25 mouse cellular contexts compared by ENCODE assay signal in genomic region chr1:66692308-66692707, GRCm38 (mm10). TPM values are rescaled to one million over a fixed set of nuclear protein-coding genes. Genes with fewer than 3 reads are reported as not detected.
DNase-seq lines count a peak whose midpoint lies in the region; ATAC-seq and TF ChIP-seq lines count a peak whose summit lies in the region.
"Had no signal": no experiment of that assay in that cellular context is flagged by ENCODE, and none has a peak within 500 bp of the region (broad histone marks: within the 10 kb centered on the region; RNA-seq: fewer than 3 reads in every experiment).

No protein-coding gene starts in this region.

- no peaks in the 10 kb centered on the region for H3K27me3 ChIP-seq in forebrain, postnatal 0 days (ENCODE audit: insufficient read depth, low read length)
- no peaks in the 10 kb centered on the region for H3K27me3 ChIP-seq in forebrain, embryonic 10.5 days (ENCODE audit: poor library complexity, severe bottlenecking)
- no peaks in the 10 kb centered on the region for H3K27me3 ChIP-seq in neural tube, embryonic 15.5 days (replicated peaks)
- H3K27me3 ChIP-seq: embryonic facial prominence, embryonic 13.5 days; heart, embryonic 13.5 days had no signal

- 51% methylated on average over 1 of the region's 1 CpGs for WGBS in forebrain, postnatal 0 days
- WGBS in forebrain, embryonic 10.5 days = 54% methylated on average over 1 of the region's 1 CpGs
- WGBS in neural tube, embryonic 15.5 days = 78% methylated on average over 1 of the region's 1 CpGs

- no peaks in the 10 kb centered on the region for H3K4me1 ChIP-seq in forebrain, postnatal 0 days (ENCODE audit: insufficient read depth)
- H3K4me1 ChIP-seq in forebrain, embryonic 10.5 days = peaks cover 5% of the 10 kb centered on the region
- no peaks in the 10 kb centered on the region for H3K4me1 ChIP-seq in neural tube, embryonic 15.5 days
- H3K4me1 ChIP-seq: embryonic facial prominence, embryonic 13.5 days; heart, embryonic 13.5 days had no signal

- no peaks in the 10 kb centered on the region for H3K9me3 ChIP-seq in forebrain, postnatal 0 days (ENCODE audit: low read length)
- no peaks in the 10 kb centered on the region for H3K9me3 ChIP-seq in forebrain, embryonic 10.5 days
- H3K9me3 ChIP-seq in neural tube, embryonic 15.5 days (replicated peaks) = no peaks in the 10 kb centered on the region
- H3K9me3 ChIP-seq: embryonic facial prominence, embryonic 13.5 days; heart, embryonic 13.5 days had no signal

- TF ChIP-seq POLR2A in brain, embryonic 14.5 days (IDR thresholded peaks at IDR 0.05; ENCODE audit: borderline replicate concordance, extremely low read depth, insufficient read depth, insufficient read length, poor library complexity, severe bottlenecking) = no peak

- H3K4me3 ChIP-seq in forebrain, postnatal 0 days (ENCODE audit: low read depth, low read length) = no peak overlapping the region
- H3K4me3 ChIP-seq in forebrain, embryonic 10.5 days = no peak overlapping the region
- H3K4me3 ChIP-seq in layer of hippocampus, adult 2 months = no peak overlapping the region
- no peak overlapping the region for H3K4me3 ChIP-seq in neural tube, embryonic 15.5 days (replicated peaks)
- H3K4me3 ChIP-seq: embryonic facial prominence, embryonic 13.5 days; gastrocnemius, adult 2 months; heart, embryonic 13.5 days had no signal

- 0 out of 2 replicates have a peak, but pooled peaks have one; percentile 30 for ATAC-seq in forebrain, postnatal 0 days
- peak; percentile 41; the same call in 1 of the 2 replicates for ATAC-seq in neural tube, embryonic 15.5 days (ENCODE audit: low FRiP score)
- ATAC-seq: intestine, embryonic 16.5 days; Patski had no signal

- H3K36me3 ChIP-seq in forebrain, postnatal 0 days (ENCODE audit: insufficient read depth) = no peaks in the 10 kb centered on the region
- no peaks in the 10 kb centered on the region for H3K36me3 ChIP-seq in forebrain, embryonic 10.5 days (replicated peaks)
- no peaks in the 10 kb centered on the region for H3K36me3 ChIP-seq in neural tube, embryonic 15.5 days
- H3K36me3 ChIP-seq: embryonic facial prominence, embryonic 13.5 days; heart, embryonic 13.5 days had no signal

- no peak overlapping the region for H3K9ac ChIP-seq in forebrain, postnatal 0 days
- no peak overlapping the region for H3K9ac ChIP-seq in neural tube, embryonic 15.5 days (replicated peaks)
- H3K9ac ChIP-seq: embryonic facial prominence, embryonic 13.5 days; heart, embryonic 13.5 days; liver, embryonic 14.5 days had no signal

- 0 out of 2 replicates have a peak overlapping the region, but pooled peaks have one; percentile 37 for H3K27ac ChIP-seq in forebrain, postnatal 0 days (ENCODE audit: low read depth, low read length)
- H3K27ac ChIP-seq in forebrain, embryonic 10.5 days = no peak overlapping the region
- H3K27ac ChIP-seq in layer of hippocampus, adult 2 months = peak overlapping the region; percentile 74
- H3K27ac ChIP-seq in neural tube, embryonic 15.5 days (replicated peaks) = peak overlapping the region; percentile 56; the same call in 1 of the 2 replicates
- H3K27ac ChIP-seq: embryonic facial prominence, embryonic 13.5 days; gastrocnemius, adult 2 months; heart, embryonic 13.5 days; liver, embryonic 14.5 days; macrophage had no signal

- DNase-seq in forebrain, postnatal 0 days = no peak
- DNase-seq in forebrain, embryonic 10.5 days (ENCODE audit: extremely low spot score, low spot score) = no peak
- no peak for DNase-seq in layer of hippocampus, adult 2 months (ENCODE audit: low spot score in 2 of 2)
- no peak for DNase-seq in layer of hippocampus, adult 9-11 months
- peak; percentile 12 for DNase-seq in brain, embryonic 14.5 days (ENCODE audit: low read depth)
- DNase-seq in adipocyte (ENCODE audit: low spot score) = no peak
- DNase-seq: adrenal gland, postnatal 14 days; cerebellum, adult 11-12 months; gastrocnemius, adult 2 months; gastrocnemius, postnatal 36 days; heart, postnatal 10 days; kidney, adult 9 months; kidney, postnatal 10 days; liver; lung, adult 2 months; lung, postnatal 10 days; thymus, adult 2 months; thymus, postnatal 36 days had no signal

- no peak for TF ChIP-seq CTCF in forebrain, postnatal 0 days (IDR thresholded peaks at IDR 0.05; ENCODE audit: low read depth)
- TF ChIP-seq CTCF in layer of hippocampus, adult 2 months (conservative IDR thresholded peaks at IDR 0.05) = no peak
- TF ChIP-seq CTCF in brain, embryonic 14.5 days (IDR thresholded peaks at IDR 0.05; ENCODE audit: borderline replicate concordance, extremely low read depth, insufficient read depth, insufficient read length) = no peak

- H3K4me2 ChIP-seq in forebrain, postnatal 0 days (ENCODE audit: low read depth) = no peak overlapping the region
- no peak overlapping the region for H3K4me2 ChIP-seq in neural tube, embryonic 15.5 days
- H3K4me2 ChIP-seq: embryonic facial prominence, embryonic 13.5 days; heart, embryonic 13.5 days had no signal

RNA-seq across cellular contexts. Expression of gene Rpe, which starts 8.3 kb away (rescaled TPM):
- 22.9 and 32.7 TPM in 2 replicates for total RNA-seq in forebrain, postnatal 0 days (2014; rRNA removed)
- 19.5 and 21.6 TPM in 2 replicates for polyA plus RNA-seq in forebrain, postnatal 0 days (2015; fragmentation: Nextera tagmentation; extraction: Ambion mirVana)
- 53.4 and 56.0 TPM in 2 replicates for polyA plus RNA-seq in forebrain, embryonic 10.5 days (2016; fragmentation: Nextera tagmentation; extraction: Ambion mirVana)
- 10 to 100 TPM; 36.5 to 38.9 TPM for total RNA-seq in layer of hippocampus, adult 2 months (2021)
- polyA plus RNA-seq in brain, embryonic 14.5 days (2012; rRNA removed) = 24.2 and 25.1 TPM in 2 replicates
- 37.7 and 46.3 TPM in 2 replicates for polyA plus RNA-seq in neural tube, embryonic 15.5 days (2015; fragmentation: Nextera tagmentation; extraction: Ambion mirVana)
